Mouse (Mus musculus): Measurements from ENCODE around the gene Slc25a44. TPM values are rescaled to one million over a fixed set of nuclear protein-coding genes. Genes with fewer than 3 reads are reported as not detected.
"Not testable (repeated sequence)": the region's sequence is repeated elsewhere in the genome, so short reads cannot be mapped to it uniquely, and the experiment has no call there.

The Slc25a44 gene
- total RNA-seq, 2 experiments from 2014 or later, result 77.1 to 84.0 TPM

DNA sequence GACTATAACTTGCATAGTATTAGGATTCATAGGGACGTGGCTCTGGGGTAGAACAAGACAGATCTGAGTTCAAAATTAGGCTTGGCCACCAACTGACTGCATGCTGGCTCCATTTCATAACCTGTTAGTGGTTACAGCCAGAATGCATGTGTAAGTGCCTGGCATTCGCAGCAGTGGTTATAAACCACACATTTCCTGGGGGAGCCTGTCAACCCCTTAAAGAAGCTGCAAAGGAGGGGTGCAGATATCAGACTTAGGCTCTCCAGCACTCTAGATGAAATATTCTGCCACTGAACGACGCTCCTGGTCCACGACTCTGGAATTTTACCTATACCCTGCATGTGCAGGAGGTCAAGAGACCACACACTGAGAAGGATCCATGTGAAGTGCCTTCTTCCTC, 27.3 kb upstream of the Slc25a44 start:
- intact Hi-C loops (cut with DNase I), result no loop called here
- no peak for DNase-seq (ENCODE audit: low spot score in 2 of 2)

GRCm38 (mm10) chr3:88450379-88451131, 25.6 kb upstream of the Slc25a44 start:
- intact Hi-C loops (cut with DNase I), result no loop called here
- DNase-seq (ENCODE audit: low spot score in 2 of 2), result no peak

DNA sequence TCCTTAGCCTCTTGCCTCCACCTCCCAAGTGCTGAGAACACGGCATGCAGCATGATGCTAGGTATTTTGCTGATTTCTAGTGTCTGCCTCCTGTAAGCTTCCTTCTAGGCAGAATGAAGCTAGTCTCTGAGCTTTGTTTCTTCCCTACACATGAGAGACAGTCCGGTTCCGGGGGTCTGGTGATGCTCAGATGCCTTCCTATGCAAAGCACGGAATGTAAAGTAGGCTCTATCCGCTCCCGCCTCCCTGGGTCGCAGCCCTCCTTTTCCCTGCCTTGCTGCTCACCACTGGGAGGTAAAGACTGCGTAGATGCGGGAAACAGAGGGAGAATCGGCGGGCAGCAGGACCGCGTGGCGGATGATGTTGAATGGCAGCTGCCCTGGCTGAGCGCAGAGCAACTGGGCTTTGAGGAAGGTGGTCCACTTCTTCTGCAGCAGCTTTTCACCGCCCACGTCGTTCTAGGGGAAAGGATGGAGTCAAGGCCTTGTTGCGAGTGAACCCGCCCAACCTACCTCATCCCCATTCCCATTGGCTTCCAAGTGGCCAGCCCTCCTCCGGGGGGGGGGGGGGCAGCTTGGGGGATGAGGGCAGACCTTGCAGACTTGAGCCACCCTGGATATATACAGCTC, 24.6 kb upstream of the Slc25a44 start:
- intact Hi-C loops (cut with DNase I), result no loop called here
- no peak for DNase-seq (ENCODE audit: low spot score in 2 of 2)

- no peak for DNase-seq (ENCODE audit: low spot score in 2 of 2)
- intact Hi-C loops (cut with DNase I), result no loop called here
These were observed 23.5 kb upstream of the Slc25a44 start for GRCm38 (mm10) chr3:88448443-88448842.

- DNase-seq (ENCODE audit: low spot score in 2 of 2), result no peak
- intact Hi-C loops (cut with DNase I), result no loop called here
These were observed 22.8 kb upstream of the Slc25a44 start for GRCm38 (mm10) chr3:88447676-88448183.

DNA sequence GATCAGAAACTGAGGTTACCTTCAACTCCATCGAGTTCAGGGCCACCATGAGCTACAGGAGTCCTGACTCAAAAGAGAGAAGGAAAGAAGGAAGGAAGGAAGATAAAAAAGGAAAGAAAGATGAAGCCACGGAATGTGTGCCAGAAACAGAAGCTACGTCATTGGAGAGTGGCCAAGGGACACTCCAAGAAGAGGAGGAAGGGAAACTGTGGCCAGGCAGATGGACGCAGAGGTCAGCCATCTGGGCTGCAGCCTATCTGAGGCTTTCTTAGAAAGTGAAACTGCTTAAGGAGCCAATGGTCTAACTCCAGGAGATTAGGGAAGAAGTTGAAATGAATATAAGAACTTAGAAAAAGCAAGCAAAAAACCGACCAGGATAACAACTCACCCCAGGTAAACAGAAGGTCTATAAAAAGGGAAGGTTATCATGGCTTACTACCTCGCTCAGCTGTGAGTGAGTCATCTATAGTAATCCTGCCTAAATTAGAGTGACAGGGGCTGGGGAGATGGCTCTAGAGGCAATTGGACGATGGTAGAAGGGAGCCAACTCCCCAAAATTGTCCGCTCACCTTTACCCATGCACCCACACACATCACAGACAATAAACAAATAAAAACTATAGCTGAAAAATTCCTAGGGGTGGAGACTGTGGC, 21.7 kb upstream of the Slc25a44 start:
- no peak for DNase-seq (ENCODE audit: low spot score in 2 of 2)
- intact Hi-C loops (cut with DNase I), result no loop called here

DNA sequence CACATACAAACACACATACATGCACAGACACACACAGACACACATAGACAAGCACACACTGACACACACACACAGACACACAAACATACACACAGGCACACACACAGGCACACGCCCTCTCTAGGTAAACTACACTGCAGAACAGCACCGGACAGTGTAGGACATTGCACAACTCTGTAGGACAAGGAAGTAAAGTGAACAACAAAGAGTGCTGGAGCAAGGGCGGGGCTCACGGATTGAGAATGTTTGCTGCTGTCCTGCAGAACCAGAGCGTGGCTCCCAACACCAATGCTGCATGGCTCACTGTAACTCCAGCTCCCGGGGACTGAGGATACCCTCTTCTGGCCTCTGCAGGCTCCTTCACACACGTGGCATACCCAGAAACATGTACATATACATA, 17.9 kb upstream of the Slc25a44 start:
- intact Hi-C loops (cut with DNase I), result no loop called here

DNA sequence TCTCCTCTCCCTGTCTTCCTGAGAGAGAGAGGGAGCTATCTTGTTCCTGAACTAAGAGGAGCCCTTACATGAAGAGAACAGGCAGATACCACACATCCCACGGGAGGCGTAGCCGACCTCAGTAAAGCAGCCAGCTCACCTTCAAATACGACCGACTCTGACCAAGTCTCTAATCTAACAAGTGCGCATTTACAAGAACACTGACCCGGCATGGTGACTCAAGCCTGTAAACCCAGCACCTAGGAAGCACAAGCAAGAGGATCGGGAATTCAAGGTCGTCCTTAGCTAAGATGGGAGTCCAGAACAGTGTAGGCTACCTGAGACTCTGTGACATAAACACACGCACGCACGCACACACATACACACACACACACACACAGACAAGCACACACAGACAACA, 17.5 kb upstream of the Slc25a44 start:
- no peak for DNase-seq (ENCODE audit: low spot score in 2 of 2)
- intact Hi-C loops (cut with DNase I), result no loop called here

More for the DNA sequence above, 17.9 kb upstream of the Slc25a44 start:
- no peak for DNase-seq (ENCODE audit: low spot score in 2 of 2)

- peak; percentile 43 to 71 for DNase-seq (ENCODE audit: low spot score in 2 of 2)
- intact Hi-C loops (cut with DNase I), result loop anchor here (2.0 kb wide), 1 partner anchor 26 kb away; no protein-coding TSS in a partner anchor
These were observed 15.8 kb upstream of the Slc25a44 start for GRCm38 (mm10) chr3:88440500-88441381.

- intact Hi-C loops (cut with DNase I), result no loop called here
- DNase-seq (ENCODE audit: low spot score in 2 of 2), result no peak
These were observed 14.6 kb upstream of the Slc25a44 start for GRCm38 (mm10) chr3:88439582-88439981.

DNA sequence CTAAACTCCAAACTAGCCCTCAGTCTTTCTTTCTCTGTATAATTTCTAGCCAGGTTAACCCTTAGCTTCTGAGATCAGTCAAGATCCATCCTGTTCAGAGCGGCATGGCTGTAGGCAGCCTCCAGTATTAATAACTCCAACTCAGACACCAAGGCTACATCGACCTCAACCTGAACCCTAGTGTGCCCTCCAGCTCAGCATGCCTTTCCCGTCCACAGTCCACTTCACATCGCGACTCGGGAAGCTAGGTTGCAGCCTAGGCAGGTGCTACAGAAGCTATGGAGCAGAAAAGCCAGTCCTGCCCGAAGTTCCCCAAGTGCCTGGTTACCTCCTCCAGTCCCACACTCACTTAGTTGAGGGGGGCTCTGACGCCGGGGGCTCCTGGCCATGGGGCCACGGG, 12.5 kb upstream of the Slc25a44 start:
- intact Hi-C loops (cut with DNase I), result no loop called here
- DNase-seq (ENCODE audit: low spot score in 2 of 2), result no peak

DNA sequence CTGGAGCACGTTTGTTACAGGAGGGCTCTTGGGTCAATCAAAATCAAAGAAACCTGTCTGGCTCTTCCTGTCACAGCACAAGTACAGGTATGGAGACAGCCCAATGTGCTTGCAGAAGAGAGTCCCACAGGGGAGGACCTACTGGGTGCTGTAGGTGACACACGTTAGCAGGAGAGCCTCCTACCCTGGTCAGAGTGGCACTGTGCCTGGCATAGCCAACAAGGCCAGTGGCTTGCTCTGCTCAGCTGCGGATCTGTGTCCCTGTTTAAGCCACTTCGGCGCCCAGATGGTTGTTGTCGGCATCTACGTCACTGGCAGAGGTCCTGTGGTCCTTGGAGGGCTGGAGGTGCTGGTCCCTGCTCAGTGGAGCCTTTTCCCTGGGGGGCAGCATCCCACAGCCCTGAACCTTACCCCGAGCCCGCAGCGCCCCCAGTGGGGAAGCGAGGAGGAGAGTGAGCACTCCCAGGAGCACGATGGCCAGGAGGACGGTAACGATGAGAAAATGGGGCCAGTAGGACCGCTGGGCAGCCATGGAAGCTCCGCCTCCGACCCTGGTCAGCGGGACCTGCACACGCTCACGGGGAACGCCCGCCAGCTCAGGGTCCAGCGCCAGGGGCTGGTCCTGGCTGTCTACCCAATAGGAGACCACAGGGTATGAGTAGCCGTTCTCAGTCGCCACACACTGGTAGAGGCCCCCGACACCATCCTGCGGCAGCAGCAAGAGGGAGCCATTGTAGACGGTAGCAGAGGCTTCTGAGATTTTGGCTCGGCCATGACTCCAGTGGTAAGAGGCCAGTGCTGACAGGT, 11.7 kb upstream of the Slc25a44 start:
- intact Hi-C loops (cut with DNase I), result loop anchor here (1.0 kb wide), 1 partner anchor 27 kb away; no protein-coding TSS in a partner anchor
- DNase-seq (ENCODE audit: low spot score in 2 of 2), result peak; percentile 46 to 50

DNA sequence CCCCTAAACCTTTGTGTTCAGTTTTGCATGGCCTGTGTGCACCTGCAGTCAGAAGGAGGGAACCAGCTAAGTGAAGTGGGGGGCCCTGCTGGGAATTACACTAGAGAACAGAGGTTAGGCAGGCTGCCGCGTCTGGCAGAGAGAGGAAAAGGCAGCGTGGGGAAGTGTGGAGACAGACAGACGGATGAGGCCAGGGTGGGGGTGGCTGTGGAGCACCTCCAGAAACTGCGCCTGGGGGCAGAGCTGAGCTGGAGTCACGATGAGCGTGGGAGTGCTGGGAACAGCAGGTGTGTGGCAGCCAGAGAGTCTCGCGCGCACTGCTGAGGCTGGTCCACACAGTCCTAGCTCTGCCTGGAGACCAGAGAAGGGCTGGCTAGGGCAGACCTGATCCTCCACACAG, 10.6 kb upstream of the Slc25a44 start:
- peak; percentile 82 to 89 for DNase-seq (ENCODE audit: low spot score in 2 of 2)
- intact Hi-C loops (cut with DNase I), result no loop called here

DNA sequence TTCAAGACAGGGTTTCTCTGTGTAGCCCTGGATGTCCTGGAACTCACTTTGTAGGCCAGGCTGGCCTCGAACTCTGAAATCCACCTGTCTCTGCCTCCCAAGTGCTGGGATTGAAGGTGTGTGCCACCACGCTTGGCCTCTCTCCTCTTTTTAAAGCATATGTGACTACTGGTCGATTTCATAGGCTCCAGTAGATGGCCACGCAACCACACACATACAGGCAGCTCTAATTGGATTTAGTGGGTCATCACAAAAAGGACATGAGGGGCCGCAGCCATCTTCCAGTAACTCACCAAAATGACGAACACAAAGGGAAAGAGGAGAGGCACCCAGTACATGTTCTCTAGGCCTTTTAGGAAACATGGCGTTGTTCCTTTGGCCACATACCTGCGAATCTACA, 3.7 kb upstream of the Slc25a44 start:
- intact Hi-C loops (cut with DNase I), result loop anchor here (5.0 kb wide), 1 partner anchor 39 kb away; no protein-coding TSS in a partner anchor
- not testable (repeated sequence) for DNase-seq (ENCODE audit: low spot score in 2 of 2)

DNA sequence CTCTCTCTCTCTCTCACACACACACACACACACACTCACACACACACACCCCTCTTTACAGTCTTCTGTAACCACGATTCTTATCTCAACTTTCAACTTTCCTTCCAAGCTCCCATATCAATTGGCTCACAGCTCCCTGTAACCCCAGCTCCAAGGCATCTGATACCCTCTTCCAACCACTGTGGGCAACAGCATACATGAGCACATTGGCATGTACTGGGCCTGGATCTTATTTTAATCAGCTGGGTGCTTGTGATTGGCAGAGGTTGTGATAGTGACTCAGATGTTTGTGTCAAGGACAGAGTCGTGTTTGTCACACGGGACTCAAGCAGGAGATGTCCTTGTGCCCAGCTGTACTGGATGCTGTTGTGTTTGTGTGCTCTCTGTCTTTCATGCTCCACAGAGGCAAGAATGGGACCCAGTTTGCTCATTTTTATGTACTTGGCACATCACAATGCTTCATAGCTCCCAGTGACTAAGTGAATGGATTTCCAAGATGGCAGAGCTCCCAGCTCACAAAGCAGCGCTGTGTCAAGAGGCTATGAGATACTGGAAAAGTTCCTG, 2.5 kb upstream of the Slc25a44 start:
- DNase-seq (ENCODE audit: low spot score in 2 of 2), result no peak
- intact Hi-C loops (cut with DNase I), result loop anchor here (5.0 kb wide), 1 partner anchor 40 kb away; no protein-coding TSS in a partner anchor

DNA sequence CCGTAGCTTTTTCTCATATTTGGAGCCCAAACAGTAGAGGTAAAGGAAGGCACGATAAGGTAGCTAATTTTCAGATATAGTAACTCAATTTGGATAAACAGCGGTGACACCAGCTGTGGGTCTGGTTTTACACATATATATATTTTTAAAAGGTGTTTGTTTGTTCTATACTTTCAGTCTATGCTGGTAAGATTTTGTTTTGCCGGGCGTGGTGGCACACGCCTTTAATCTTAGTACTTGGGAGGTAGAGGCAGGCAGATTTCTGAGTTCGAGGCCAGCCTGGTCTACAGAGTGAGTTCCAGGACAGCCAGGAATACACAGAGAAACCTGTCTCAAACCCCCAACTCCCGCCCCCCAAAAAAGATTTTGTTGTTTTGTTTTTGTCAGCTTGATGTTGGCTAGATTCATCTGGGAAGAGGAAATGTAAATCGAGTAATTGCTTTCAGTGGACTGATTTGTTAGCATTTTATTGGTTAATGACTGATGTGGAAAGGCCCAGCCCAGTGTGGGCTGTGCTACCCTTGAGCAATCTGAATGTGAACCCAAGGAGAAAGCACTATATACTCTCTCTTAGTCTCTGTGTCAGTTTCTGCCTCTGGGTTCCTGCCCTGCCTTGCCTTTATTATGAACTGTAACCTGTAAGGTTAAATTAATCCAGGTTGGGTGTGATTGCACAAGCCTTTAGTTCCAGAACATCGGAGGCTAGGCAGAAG, 925 bp upstream of the Slc25a44 start:
- no peak for DNase-seq (ENCODE audit: low spot score in 2 of 2)
- intact Hi-C loops (cut with DNase I), result loop anchor here (2.0 to 5.0 kb wide), 2 partner anchors 15 to 41 kb away; partner anchors contain the start of gene Pmf1

DNA sequence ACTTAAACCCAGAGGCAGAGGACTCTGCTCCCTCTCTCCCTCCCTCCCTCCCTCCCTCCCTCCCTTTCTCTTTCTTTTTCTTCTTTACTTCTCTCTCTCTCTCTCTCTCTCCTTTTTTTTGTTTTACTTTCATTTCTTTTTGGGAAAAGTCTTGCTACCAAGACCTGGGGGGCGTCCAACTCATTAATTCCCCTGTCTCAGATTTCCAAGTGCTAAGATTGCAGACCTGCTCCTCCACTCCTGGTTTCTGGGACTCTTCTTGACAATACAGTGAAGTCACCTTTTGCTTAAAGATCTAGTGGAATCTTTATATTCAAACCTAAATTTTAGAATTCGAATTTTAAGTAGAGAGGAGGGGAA, 371 bp upstream of the Slc25a44 start:
- DNase-seq (ENCODE audit: low spot score in 2 of 2), result no peak
- intact Hi-C loops (cut with DNase I), result loop anchor here (2.0 to 5.0 kb wide), 2 partner anchors 15 to 42 kb away; partner anchors contain the start of gene Pmf1

All from left cerebral cortex, postnatal 36 days (tissue).